Mouse (Mus musculus): Measurements from ENCODE around the gene Kdm2b. TPM values are rescaled to one million over a fixed set of nuclear protein-coding genes. Genes with fewer than 3 reads are reported as not detected.

Kdm2b gene
- total RNA-seq, 2 experiments from 2014 or later = 10.0 to 11.2 TPM

Other genes with a start within 250 kb of the Kdm2b start
- gene Camkk2, start 210.4 kb downstream of the Kdm2b start, total RNA-seq (2021) = 1 to 10 TPM; 5.1 to 5.2 TPM
- gene Anapc5, start 168.5 kb downstream of the Kdm2b start, total RNA-seq (2021) = 100 to 1,000 TPM; 289 to 361 TPM
- gene Rnf34, start 139.8 kb downstream of the Kdm2b start, total RNA-seq (2021) = 10 to 100 TPM; 16.2 to 19.4 TPM
- 10 to 100 TPM; 35.9 to 39.1 TPM for gene Orai1, start 25.3 kb upstream of the Kdm2b start, total RNA-seq (2021)
- not detected for gene Morn3, start 57.2 kb upstream of the Kdm2b start, total RNA-seq (2021)
- 10 to 100 TPM; 18.9 to 19.0 TPM for gene Tmem120b, start 78.6 kb upstream of the Kdm2b start, total RNA-seq (2021)
- gene Rhof, start 142.9 kb upstream of the Kdm2b start, total RNA-seq (2021) = under 1 TPM; 0.15 to 0.38 TPM
- 10 to 100 TPM in 1 of 2 experiments, 1 to 10 TPM in 1; 7.7 to 13.0 TPM for gene Setd1b, start 152.4 kb upstream of the Kdm2b start, total RNA-seq (2021)
- 10 to 100 TPM; 13.0 to 15.7 TPM for gene Psmd9, start 179.6 kb upstream of the Kdm2b start, total RNA-seq (2021)
- under 1 TPM in 1 of 2 experiments, not detected in 1; 0.79 TPM for gene Hpd, start 192.9 kb upstream of the Kdm2b start, total RNA-seq (2021)

Data from gastrocnemius, postnatal 36 days (tissue).